Mouse (Mus musculus) hindbrain, embryonic 12.5 days (tissue): ENCODE data around the gene Casp9. TPM values are rescaled to one million over a fixed set of nuclear protein-coding genes. Genes with fewer than 3 reads are reported as not detected.

Experiments
- ATAC-seq: fragments of 200-750 bp; cut with Nextera tagmentation; 2 replicates; pipeline ENCODE4 v1.8.0; 2017; ENCODE audit warnings: moderate TSS enrichment; ENCODE audit not compliant: low FRiP score
- H3K27ac ChIP-seq: fragments of 300-500 bp; sonication (generic); 2 replicates; pipeline ENCODE4 v1.5.1; 2016; ENCODE audit warnings: mild to moderate bottlenecking
- H3K27me3 ChIP-seq: fragments of 300-500 bp; sonication (generic); 2 replicates; pipeline ENCODE4 v1.6.1; 2016; ENCODE audit warnings: mild to moderate bottlenecking
- H3K36me3 ChIP-seq: fragments of 300-500 bp; sonication (generic); 2 replicates; pipeline ENCODE4 v1.6.1; 2016; ENCODE audit warnings: mild to moderate bottlenecking
- H3K4me1 ChIP-seq: fragments of 300-500 bp; sonication (generic); 2 replicates; pipeline ENCODE4 v1.6.1; 2016
- H3K4me2 ChIP-seq: fragments of 300-500 bp; sonication (generic); replicated peaks from 2 replicates; pipeline ENCODE4 v1.6.1; 2016; ENCODE audit warnings: mild to moderate bottlenecking
- H3K4me3 ChIP-seq: fragments of 300-500 bp; sonication (generic); 2 replicates; pipeline ENCODE4 v1.5.1; 2016; ENCODE audit warnings: mild to moderate bottlenecking
- H3K9ac ChIP-seq: fragments of 300-500 bp; sonication (generic); 2 replicates; pipeline ENCODE4 v1.6.1; 2016; ENCODE audit warnings: mild to moderate bottlenecking, moderate library complexity
- H3K9me3 ChIP-seq: fragments of 300-500 bp; sonication (generic); replicated peaks from 2 replicates; pipeline ENCODE4 v1.6.1; 2016; ENCODE audit warnings: mild to moderate bottlenecking
- WGBS: fragments of 180-500 bp; shearing (Covaris S2); methylation state at CpG from one replicate; pipeline ENCODE4 v1.1.7; 2016; 5-methylcytosine and 5-hydroxymethylcytosine counted together
- polyA plus RNA-seq: library from polyadenylated mRNA; unstranded; fragments of >200 nt; fragmentation: Nextera tagmentation; extraction: Ambion mirVana; gene quantifications from 2 replicates; pipeline ENCODE4 v1.2.1, GENCODE M21; 2016

Gene Casp9
- 23.6 and 25.6 TPM in 2 replicates for polyA plus RNA-seq

DNA sequence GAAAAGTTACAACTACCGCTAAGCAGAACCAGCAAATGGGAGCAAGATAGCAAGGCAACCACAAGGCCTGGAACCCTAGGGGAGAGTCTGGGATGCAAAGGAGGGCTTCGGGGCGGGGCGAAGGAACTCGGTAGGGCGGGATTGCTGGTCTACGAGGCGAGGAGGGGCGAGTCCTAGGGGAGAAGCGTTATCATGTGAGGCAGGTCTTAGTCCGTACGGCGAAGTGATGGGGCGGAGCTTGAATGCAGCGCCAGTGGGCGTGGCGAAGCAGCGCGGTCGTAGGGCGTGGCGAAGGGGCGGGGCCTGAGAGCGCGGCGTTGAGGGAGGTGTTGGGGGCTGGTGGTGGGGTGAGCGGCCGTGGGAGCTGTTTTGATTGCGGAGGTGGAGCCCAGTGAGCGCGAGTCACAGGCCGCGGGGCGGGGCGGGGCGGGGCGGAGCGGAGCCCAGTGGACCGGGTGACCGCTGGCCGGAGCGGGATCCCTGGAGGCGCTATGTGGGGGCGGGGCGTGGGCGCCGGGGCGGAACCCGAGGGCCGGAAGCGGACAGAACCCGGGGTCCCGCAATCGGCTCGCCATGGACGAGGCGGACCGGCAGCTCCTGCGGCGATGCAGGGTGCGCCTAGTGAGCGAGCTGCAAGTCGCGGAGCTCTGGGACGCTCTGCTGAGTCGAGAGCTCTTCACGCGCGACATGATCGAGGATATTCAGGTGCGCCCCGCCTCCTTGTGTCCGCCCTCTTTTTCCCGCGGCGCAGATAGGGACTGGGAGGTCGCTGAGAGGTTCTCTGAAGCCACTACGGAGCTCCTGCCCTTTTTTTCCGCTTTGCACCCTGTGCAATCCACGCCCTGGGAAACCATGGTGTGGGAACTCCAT lies at the start of gene Casp9:
Casp9 (plus strand) TSS at position 331 of the 870 bp plus-strand sequence.
- Histone ChIP-seq H3K4me1 (peaks cover 21% of the 10 kb centered on the region), H3K27ac (peak within 1 kb of the TSS; percentile 94), H3K9me3 (no peaks in the 10 kb centered on the region), H3K36me3 (peaks cover 22% of the 10 kb centered on the region), H3K4me2 (peak within 1 kb of the TSS; percentile 58), H3K27me3 (no peaks in the 10 kb centered on the region), H3K9ac (peak within 1 kb of the TSS; percentile 64), H3K4me3 (peak within 1 kb of the TSS; percentile 73)
- WGBS: under 1% methylated on average over 55 of the region's 80 CpGs
- ATAC-seq: peak; percentile 82

DNA sequence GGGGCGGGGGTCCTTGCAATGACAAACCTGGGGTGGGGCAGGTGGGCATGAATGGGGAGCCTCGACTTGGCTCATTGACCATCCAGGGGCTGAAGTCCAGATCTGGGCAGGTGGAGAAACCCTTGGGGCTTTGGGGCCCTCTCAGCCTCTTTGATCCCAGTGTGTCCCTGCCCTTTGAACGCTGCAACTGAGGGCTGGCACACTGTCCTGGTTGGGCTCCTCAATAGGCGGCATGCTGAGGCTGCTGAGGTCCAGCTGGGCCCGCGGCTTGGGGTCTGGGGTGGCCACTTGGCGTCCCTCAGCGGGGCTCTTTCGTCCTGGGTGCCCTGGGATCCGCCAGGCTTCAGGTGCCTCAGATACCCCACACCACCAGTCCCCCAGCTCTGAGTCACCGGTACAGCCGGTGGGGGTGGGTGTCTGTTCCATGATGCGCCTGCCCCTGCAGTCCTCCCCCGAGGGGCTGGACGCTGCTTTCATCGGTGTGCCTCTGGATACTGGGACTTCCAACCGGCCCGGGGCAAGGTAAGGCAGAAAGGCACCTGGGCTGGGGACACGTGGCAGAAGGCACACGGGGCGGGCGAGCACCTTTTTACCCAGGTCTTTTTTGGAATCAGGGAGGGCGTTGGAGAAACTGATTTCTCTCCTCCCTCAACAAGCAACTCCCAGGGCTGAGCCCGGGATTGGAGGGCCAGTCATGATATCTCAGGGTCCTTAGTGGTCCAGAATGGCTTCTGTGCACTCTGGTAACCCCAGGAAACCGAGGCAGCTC lies 46.6 kb upstream of the Casp9 start, which contains the start of gene Agmat:
Agmat (plus strand) TSS at position 95 of the 769 bp plus-strand sequence.
- no peak for ATAC-seq
- WGBS: 23% methylated on average over 20 of the region's 25 CpGs
- H3K9me3 ChIP-seq: no peaks in the 10 kb centered on the region
- H3K9ac ChIP-seq: no peak within 1 kb of the TSS
- H3K27ac ChIP-seq: no peak within 1 kb of the TSS
- no peak within 1 kb of the TSS for H3K4me3 ChIP-seq
- 0 out of 2 replicates have a peak, but pooled peaks cover 2% of the 10 kb centered on the region for H3K4me1 ChIP-seq
- H3K36me3 ChIP-seq: no peaks in the 10 kb centered on the region
- H3K4me2 ChIP-seq: no peak within 1 kb of the TSS
- no peaks in the 10 kb centered on the region for H3K27me3 ChIP-seq

DNA sequence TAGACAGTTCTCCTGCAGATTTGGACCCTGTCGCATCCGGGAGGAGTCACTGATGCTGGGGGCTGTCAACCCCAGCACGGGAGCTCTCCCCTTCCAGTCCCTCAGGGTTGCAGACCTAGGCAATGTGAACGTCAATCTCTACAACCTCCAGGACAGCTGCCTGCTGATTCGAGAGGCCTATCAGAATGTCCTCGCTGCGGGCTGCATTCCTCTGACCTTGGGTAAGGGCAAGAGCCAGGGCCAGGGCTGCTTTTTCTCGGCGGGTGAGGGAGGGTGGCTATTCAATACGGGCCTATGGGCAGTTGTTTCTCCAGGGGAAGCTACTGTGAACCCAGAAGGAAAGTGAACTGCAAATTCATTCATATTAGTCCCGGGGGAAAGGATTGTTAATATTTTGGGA lies 43.9 kb upstream of the Casp9 start:
- Histone ChIP-seq H3K27me3 (no peaks in the 10 kb centered on the region), H3K9me3 (no peaks in the 10 kb centered on the region), H3K9ac (no peak overlapping the region), H3K36me3 (no peaks in the 10 kb centered on the region), H3K4me2 (no peak overlapping the region), H3K4me1 (0 out of 2 replicates have a peak, but pooled peaks cover 2% of the 10 kb centered on the region), H3K27ac (no peak overlapping the region), H3K4me3 (no peak overlapping the region)
- ATAC-seq: no peak
- 29% methylated on average over 11 of the region's 11 CpGs for WGBS

GRCm38 (mm10) chr4:141750826-141751225 lies 42.6 kb upstream of the Casp9 start:
- H3K9ac ChIP-seq: no peak overlapping the region
- no peak for ATAC-seq
- H3K27ac ChIP-seq: no peak overlapping the region
- no peak overlapping the region for H3K4me2 ChIP-seq
- H3K36me3 ChIP-seq: no peaks in the 10 kb centered on the region
- no peak overlapping the region for H3K4me3 ChIP-seq
- 0 out of 2 replicates have a peak, but pooled peaks cover 2% of the 10 kb centered on the region for H3K4me1 ChIP-seq
- H3K9me3 ChIP-seq: no peaks in the 10 kb centered on the region
- WGBS: 51% methylated on average over 3 of the region's 3 CpGs
- no peaks in the 10 kb centered on the region for H3K27me3 ChIP-seq

DNA sequence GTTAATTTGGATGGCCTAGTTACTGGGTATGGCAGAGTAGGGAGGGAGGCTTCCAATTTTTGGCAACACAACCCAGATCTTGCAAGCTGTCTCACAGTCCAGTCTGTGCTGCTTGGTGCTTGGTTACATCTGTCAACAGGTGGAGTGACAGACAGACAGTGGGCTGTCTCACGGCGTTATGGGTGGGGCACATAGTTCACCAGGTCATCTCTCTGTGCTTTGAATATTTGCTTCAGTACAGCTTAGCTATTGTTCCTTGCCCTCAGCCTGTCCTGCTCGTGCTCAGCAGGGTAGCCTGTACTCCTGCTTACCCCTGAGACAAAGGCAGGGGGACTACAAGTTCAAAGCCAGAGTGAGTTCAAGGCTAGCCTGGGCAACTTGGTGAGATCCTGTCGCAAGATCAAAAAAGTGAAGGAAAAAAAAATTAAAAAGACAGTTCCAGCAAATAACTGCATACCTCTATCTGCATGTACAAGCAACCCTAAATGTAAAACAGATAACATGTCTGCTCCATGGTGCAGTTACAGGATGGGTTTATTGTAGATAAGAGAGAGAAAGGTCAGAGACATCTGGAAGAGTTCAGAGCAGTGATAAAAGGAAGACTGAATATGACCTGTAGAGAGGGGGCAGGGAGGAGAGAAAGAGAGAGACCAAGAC lies 41.9 kb upstream of the Casp9 start:
- no peak overlapping the region for H3K4me2 ChIP-seq
- WGBS: 25% methylated on average over 4 of the region's 4 CpGs
- no peak for ATAC-seq
- H3K36me3 ChIP-seq: no peaks in the 10 kb centered on the region
- H3K4me3 ChIP-seq: no peak overlapping the region
- H3K4me1 ChIP-seq: 0 out of 2 replicates have a peak, but pooled peaks cover 2% of the 10 kb centered on the region
- H3K27ac ChIP-seq: no peak overlapping the region
- H3K27me3 ChIP-seq: no peaks in the 10 kb centered on the region
- no peak overlapping the region for H3K9ac ChIP-seq
- H3K9me3 ChIP-seq: no peaks in the 10 kb centered on the region

- no peak for ATAC-seq
- H3K4me2 ChIP-seq: no peak overlapping the region
- WGBS: 9% methylated on average over 4 of the region's 4 CpGs
- no peak overlapping the region for H3K9ac ChIP-seq
- no peaks in the 10 kb centered on the region for H3K36me3 ChIP-seq
- H3K4me3 ChIP-seq: no peak overlapping the region
- no peaks in the 10 kb centered on the region for H3K27me3 ChIP-seq
- no peak overlapping the region for H3K27ac ChIP-seq
- H3K9me3 ChIP-seq: no peaks in the 10 kb centered on the region
- 0 out of 2 replicates have a peak, but pooled peaks cover 2% of the 10 kb centered on the region for H3K4me1 ChIP-seq
Measured at GRCm38 (mm10) chr4:141752076-141752421, 41.4 kb upstream of the Casp9 start.

DNA sequence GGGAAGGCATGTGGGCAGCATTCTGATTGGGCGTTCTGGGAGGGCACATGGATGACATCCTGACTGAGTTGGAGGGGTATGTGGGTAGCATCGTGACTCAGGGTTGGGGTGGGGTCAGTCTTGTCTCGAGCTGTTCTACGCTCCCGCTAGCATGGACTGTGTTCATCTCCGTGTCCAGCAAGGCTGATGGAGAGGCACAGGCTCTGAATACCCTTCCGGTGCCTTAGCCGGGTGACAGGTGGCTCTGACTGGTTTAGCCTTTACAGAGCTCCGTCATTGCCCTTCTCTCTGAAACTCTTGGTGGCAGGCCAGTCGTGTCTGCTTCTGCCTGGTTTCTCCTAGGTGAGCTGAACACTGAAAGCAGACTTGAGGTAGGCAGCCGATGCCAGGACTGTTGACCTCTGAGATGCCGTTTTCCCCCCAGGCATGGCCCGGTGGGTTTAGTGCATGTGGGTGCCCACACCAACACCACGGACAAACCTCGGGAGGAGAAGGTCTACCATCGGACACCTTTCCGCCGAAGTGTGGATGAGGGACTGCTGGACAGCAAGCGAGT lies 38.0 kb upstream of the Casp9 start:
- no peak for ATAC-seq
- 91% methylated on average over 19 of the region's 19 CpGs for WGBS

GRCm38 (mm10) chr4:141757124-141757523 lies 36.3 kb upstream of the Casp9 start:
- Histone ChIP-seq H3K36me3 (peaks cover 6% of the 10 kb centered on the region), H3K9me3 (no peaks in the 10 kb centered on the region), H3K27ac (no peak overlapping the region), H3K4me3 (no peak overlapping the region), H3K4me2 (no peak overlapping the region), H3K9ac (no peak overlapping the region), H3K27me3 (no peaks in the 10 kb centered on the region), H3K4me1 (no peaks in the 10 kb centered on the region)
- 86% methylated on average over 3 of the region's 3 CpGs for WGBS
- ATAC-seq: no peak

More for the DNA sequence above, 38.0 kb upstream of the Casp9 start:
- H3K27ac ChIP-seq: no peak overlapping the region
- H3K9me3 ChIP-seq: no peaks in the 10 kb centered on the region
- H3K27me3 ChIP-seq: no peaks in the 10 kb centered on the region
- no peaks in the 10 kb centered on the region for H3K4me1 ChIP-seq
- H3K36me3 ChIP-seq: no peaks in the 10 kb centered on the region
- H3K9ac ChIP-seq: no peak overlapping the region
- H3K4me3 ChIP-seq: no peak overlapping the region
- H3K4me2 ChIP-seq: no peak overlapping the region

GRCm38 (mm10) chr4:141758874-141759542 lies 34.4 kb upstream of the Casp9 start:
- no peak for ATAC-seq
- H3K27me3 ChIP-seq: no peaks in the 10 kb centered on the region
- no peaks in the 10 kb centered on the region for H3K9me3 ChIP-seq

GRCm38 (mm10) chr4:141760942-141761341 lies 32.5 kb upstream of the Casp9 start:
- Histone ChIP-seq H3K9ac (no peak overlapping the region), H3K4me2 (no peak overlapping the region), H3K27ac (no peak overlapping the region), H3K27me3 (no peaks in the 10 kb centered on the region), H3K4me3 (no peak overlapping the region), H3K36me3 (peaks cover 40% of the 10 kb centered on the region), H3K4me1 (no peaks in the 10 kb centered on the region), H3K9me3 (no peaks in the 10 kb centered on the region)
- ATAC-seq: no peak
- 88% methylated on average over 4 of the region's 4 CpGs for WGBS

More at GRCm38 (mm10) chr4:141758874-141759542, 34.4 kb upstream of the Casp9 start:
- Histone ChIP-seq H3K4me2 (no peak overlapping the region), H3K27ac (no peak overlapping the region), H3K4me1 (no peaks in the 10 kb centered on the region), H3K36me3 (peaks cover 24% of the 10 kb centered on the region), H3K4me3 (no peak overlapping the region), H3K9ac (no peak overlapping the region)
- 79% methylated on average over 6 of the region's 6 CpGs for WGBS

DNA sequence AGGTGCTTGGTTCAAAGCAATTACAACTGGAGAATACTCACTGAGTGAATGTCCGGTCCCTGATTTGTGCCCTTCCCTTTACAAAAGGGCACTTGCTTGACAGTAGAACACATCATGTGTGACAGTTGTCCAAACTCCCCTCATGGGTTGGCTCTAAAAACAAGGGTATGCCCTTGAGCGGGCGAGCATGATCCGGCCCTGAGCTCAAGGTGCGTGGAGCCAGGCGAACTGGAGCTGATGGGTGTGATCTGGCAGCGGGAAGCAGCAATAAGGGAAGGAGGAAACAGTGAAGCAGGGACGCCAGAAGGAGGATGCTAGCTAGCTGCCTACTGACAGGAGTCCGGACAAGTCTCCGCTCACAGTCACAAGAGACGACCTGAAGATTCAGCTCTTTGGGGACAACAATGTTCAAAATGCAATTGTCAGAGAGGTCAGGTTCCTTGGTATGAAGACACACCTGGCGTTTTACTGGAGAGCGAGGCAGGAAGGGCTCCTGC lies 31.3 kb upstream of the Casp9 start:
- no peaks in the 10 kb centered on the region for H3K9me3 ChIP-seq
- H3K4me2 ChIP-seq: no peak overlapping the region
- H3K9ac ChIP-seq: no peak overlapping the region
- ATAC-seq: no peak
- no peaks in the 10 kb centered on the region for H3K27me3 ChIP-seq
- no peak overlapping the region for H3K4me3 ChIP-seq
- H3K4me1 ChIP-seq: peaks cover 2% of the 10 kb centered on the region
- no peak overlapping the region for H3K27ac ChIP-seq
- peaks cover 52% of the 10 kb centered on the region for H3K36me3 ChIP-seq
- 95% methylated on average over 13 of the region's 13 CpGs for WGBS
